Mouse (Mus musculus): ENCODE results near the gene Tars.

The Tars gene

DNA sequence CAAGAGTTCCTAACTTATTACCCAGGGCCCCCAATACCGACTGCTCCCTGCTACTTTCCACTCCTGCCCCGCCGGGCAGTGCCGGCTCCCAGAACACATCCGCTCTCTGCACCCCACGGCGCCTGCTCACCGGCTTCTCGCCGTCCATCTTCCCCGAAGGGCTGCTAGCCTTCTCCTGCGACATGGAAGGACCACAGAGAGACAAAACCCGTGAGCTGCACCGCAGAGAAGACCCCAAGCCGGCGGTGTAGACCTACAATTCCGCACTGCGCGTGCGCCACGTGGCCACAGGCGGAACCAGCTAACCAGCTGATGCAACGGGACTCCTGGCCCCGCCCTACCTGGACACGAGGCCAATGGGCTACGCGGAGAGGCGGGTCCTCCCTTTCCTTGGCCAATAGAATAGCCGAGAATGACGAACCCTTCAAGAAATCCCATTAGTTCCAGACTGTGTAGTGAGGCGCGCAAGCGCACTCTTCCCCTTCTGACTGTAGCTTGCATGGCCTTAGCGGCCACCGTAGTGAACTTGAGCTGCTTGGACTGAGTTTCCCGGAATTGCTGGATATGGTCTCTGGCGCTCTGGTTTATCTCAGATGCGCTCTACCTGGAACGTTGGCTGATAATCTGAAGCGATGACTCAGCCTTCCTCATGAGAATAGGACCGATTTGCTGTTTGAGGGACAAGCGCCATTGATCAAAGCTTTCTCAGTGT, at the start of gene Tars:
Tars (minus strand) TSS at position 310 of the 712 bp plus-strand sequence.
- peak; percentile 99 for DNase-seq (ENCODE audit: low read depth, low spot score)

GRCm38 (mm10) chr15:11437361-11437760, 37.9 kb upstream of the Tars start:
- no peak for DNase-seq (ENCODE audit: low read depth, low spot score)

- peak; percentile 57 for DNase-seq (ENCODE audit: low read depth, low spot score)
Observed at GRCm38 (mm10) chr15:11436709-11437280, 37.3 kb upstream of the Tars start.

DNA sequence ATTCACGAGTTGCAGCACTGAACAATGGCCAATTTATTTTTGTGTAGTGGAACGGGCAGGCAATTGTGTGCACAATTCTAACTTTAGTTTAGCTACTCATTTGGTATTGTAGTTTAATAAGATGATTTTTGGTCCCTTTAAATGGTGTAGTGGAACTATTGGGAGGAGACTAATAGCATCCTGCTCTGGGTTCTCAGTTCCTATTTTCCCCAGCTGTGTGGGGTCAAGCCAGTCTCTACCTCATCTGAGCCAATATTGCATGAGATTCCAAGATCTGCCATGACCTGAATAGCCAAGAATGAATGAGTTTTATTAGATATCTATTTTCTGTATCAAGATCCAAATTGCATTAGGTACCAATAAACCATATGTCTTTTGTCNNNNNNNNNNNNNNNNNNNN, 27.4 kb upstream of the Tars start:
- no peak for DNase-seq (ENCODE audit: low read depth, low spot score)

- DNase-seq (ENCODE audit: low read depth, low spot score): no peak
Observed at GRCm38 (mm10) chr15:11413484-11413883, 14.0 kb upstream of the Tars start.

DNA sequence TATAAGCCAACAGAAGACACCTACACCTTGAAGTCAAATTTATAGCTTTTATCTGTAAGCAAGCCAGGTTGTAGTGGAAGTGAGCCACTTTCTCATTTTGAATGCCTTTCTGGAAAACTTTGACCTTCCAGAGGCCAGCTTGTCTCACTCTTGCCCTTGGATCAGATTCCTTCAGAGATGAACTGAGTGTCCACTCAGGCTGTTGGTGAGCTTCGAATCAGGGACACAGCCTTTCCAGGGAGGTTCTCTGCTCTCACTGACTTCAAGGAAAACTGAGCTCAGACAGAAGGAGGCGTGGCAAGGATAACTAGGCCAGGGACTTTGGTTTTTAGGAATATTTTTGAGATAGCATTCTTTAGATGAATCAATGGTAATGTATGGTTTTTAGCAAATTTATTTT, 13.1 kb upstream of the Tars start:
- DNase-seq (ENCODE audit: low read depth, low spot score): no peak

DNA sequence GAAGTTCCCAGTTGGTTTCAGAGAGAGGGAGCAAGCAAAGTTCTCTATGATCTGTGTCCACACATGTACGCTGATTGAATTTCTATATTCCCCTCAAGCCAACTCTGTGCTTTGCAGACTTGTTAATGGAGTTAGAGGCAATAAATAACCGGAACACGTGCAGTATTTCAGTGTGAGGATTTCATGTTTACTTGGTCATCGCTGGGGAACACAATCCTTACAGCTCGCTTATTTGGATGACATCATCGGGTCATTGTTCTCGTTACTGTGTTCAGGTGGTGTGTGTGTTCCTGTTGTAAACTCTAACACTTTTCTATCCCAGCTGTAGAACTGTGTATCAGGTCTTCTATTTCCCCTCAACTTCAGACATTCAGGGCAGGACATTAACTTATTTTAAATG, 12.4 kb upstream of the Tars start:
- DNase-seq (ENCODE audit: low read depth, low spot score): no peak

GRCm38 (mm10) chr15:11408155-11408826, 8.8 kb upstream of the Tars start:
- DNase-seq (ENCODE audit: low read depth, low spot score): peak; percentile 53

- DNase-seq (ENCODE audit: low read depth, low spot score): peak; percentile 89
Observed at GRCm38 (mm10) chr15:11407381-11407780, 7.9 kb upstream of the Tars start.

DNA sequence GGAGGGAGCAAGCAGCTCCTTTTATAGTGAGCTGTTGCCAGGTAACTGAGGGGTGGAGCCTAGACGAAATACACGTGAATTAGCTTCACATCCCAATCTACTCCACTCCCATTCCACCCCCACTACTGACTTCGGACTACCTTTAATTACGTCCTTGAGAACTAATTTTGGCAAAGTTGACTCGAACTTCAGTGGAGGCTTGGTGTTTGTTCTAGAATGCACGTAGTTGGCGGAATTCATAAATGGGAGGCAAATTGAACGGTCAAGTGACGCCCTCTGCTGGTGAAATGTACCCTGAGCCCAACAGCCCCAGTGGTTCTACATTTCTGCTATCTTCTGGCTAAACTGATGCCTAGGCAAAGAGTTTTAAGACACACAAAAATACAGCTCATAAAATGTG, 7.3 kb upstream of the Tars start:
- peak; percentile 79 for DNase-seq (ENCODE audit: low read depth, low spot score)

DNA sequence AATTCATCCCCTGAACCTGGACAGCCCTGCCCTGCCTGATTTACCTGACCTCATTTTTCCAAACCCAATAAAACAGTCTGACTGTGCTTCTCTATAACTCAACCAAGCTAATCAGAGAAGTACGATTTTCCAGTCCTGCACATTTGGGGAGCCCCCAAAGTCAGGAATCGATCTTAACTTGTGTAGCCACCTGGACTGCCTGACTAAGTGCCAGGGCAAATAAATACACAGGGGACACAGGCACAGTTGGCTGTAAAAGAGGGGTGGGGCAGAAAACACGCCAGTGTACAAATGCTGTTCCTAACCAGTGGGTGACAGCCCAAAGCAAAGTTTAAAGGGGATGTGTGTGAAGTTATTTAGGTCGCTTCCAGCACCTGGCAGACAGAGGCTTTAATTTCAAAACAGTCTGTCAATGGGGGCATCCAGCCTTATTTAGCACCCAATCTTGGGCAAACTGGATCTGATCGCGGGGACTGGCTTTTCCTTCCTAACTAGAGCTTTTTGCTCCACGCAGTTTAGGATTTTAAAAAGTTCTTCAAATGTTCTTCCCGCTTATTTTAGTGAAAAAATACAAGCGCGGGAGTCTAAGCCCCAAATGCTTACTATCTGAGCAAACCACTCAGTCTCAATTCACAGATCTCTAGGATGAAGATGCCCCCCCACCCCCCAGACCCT, 652 bp downstream of the Tars start:
- peak; percentile 8 for DNase-seq (ENCODE audit: low read depth, low spot score)

GRCm38 (mm10) chr15:11396421-11396820, 3.0 kb downstream of the Tars start:
- DNase-seq (ENCODE audit: low read depth, low spot score): no peak

DNA sequence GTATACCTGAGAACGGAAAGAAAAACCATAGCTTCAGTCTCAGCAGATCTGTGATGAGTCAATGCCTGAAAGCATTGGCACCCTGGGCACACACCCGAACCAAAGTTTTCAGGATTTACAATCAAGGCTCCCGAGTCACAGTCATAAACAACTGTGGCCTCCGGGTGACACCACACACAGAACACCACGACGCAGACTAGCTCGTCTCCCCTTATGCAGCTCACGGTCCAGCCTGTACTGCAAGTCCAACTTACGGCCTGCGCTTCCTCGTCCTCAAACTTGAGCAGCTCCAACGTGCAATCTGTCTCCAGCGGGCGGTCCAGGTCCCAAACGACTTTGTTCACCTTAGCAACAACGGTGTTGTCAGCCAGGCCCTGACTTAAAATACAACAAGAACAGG, 6.6 kb downstream of the Tars start:
- no peak for DNase-seq (ENCODE audit: low read depth, low spot score)

GRCm38 (mm10) chr15:11383796-11384195, 15.7 kb downstream of the Tars start:
- DNase-seq (ENCODE audit: low read depth, low spot score): peak; percentile 31

DNA sequence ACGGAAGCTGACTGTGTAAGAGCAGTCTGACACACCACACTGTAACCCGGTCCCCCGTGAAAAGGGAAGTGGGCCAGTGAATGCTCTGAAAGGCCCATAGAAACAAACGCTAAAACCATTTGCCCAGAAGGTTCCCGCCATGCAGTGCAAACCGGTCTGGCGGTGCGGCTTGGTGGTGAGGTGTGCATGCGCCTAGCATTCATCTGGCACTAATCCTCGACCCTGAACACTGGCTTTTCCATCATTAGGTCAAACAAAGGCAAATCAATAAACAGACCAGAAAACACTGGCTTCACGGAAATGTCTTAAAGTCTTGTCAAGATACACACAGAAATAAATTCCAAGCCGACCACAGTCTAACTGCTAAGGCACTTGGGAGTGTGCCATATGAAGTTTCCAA, 16.9 kb downstream of the Tars start:
- no peak for DNase-seq (ENCODE audit: low read depth, low spot score)

DNA sequence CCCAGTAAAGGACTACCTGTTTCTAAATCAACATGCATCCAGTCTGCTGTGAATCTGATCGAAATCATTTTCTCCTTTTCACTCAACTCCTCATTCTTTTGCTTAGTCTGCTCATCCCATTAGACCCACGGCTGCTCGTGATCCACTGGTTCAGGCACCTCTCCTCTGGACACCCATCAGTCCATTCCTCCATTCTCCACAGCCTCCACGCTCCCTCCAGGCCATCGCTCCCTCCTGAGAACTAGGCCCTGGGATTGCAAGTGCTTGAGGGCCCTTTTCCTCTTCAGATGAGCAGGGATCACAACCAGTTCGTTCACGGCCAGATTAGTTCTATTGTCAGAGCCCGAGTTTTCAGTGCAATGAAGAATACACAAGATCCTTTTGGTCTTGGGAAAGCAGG, 18.8 kb downstream of the Tars start:
- no peak for DNase-seq (ENCODE audit: low read depth, low spot score)

GRCm38 (mm10) chr15:11380087-11380530, 19.4 kb downstream of the Tars start:
- DNase-seq (ENCODE audit: low read depth, low spot score): peak; percentile 36

DNA sequence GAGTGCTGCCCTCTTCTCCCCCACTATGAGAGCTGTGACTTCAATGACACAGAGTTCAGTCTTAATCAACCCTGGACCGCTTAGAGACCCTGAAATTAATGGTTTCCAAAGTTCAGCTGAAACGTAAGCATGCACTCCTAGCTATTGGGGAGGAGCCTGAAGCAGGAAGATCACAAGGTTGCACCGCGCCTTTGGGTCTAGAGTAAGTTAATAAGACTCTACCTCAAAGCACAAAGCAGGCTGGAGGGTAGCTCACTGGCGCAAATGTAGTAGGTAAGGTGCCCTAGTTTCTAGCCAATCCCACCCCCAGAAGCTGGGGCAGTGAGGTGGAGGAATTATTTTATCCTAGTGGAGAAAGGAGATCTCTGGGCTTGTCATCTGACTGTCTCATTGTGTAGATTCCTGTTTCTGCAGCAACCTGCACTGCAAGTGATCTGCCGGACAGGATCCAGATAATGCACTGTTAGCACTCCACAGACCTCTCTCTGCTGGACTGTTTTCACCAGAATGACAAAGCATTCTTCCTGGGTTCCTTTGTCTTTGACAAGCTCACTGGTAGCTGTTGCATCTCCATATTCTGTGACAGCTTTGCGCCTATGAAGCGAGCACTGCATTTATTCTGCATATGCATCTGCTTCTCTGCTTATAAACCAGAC, 19.9 kb downstream of the Tars start:
- DNase-seq (ENCODE audit: low read depth, low spot score): peak; percentile 44

DNA sequence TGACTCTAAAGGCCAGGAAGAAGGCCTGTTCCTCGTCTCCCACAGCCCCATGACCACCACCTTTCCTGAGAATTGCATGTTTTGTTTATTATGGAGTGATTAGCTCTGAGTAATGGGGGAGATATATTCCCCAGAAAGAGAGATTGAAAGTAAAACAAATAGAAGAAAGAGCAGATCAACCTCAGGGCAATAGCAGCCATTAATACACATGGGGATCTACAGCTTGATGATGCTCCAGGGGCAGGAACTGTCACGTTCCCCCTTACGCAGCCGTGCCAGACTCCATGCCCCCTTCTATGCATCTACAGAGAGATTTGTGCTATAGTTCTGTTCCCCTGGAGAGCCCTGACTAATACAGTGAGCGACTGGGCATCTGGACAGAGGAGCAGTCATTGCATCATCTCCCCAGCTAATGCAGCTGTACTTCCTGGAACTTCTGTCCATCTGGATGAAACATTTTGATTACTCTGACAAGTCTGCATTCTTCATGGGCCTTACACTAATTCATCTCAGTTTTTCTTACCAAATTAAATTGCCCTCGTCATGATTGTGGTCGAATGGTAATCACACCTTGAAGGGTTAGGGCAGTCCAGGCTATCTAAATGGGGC, 28.9 kb downstream of the Tars start:
- DNase-seq (ENCODE audit: low read depth, low spot score): no peak

DNA sequence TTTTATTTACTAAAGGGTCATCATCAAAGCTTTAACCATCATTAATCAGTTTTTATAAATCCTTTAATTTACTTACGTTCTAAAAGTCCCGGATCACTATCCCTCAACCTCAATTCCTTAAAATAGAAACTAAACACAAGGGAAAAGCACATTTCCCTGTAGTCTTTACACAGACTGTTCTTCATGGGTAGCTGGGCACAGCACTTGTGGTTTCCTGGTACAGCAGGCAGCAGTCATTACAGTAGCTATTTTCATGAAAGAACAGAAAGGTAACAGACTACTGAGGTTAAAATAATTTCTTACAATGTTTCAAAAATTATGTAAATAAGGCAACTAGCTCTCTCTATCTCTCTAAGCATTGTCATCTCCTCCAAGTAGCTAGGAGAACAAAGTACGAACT, 29.9 kb downstream of the Tars start:
- DNase-seq (ENCODE audit: low read depth, low spot score): no peak

DNA sequence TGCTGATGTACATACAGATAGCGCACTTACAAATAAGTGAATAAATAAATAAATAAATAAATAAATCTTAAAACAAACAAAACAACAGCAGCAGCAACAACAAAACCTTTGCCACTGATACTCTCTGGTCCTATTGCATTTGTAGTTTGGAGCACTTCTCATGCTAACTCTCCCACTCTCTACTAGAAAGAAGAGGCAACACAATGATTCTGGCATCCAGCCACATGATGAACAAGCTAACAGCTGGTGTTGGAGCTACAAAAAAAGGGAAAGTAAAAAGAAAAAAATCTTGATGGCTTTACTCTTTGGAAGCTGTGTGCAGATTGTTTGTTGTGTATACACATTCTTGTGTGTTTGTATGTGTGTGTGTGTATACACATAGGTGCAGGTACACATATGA, 34.7 kb downstream of the Tars start:
- DNase-seq (ENCODE audit: low read depth, low spot score): no peak

Data from R1 (cell line).